Mouse (Mus musculus): Measurements from ENCODE around the gene Hspg2. TPM values are rescaled to one million over a fixed set of nuclear protein-coding genes. Genes with fewer than 3 reads are reported as not detected.

Gene Hspg2
- polyA plus RNA-seq, 1 experiment from 2014 or later: 6.8 TPM

DNA sequence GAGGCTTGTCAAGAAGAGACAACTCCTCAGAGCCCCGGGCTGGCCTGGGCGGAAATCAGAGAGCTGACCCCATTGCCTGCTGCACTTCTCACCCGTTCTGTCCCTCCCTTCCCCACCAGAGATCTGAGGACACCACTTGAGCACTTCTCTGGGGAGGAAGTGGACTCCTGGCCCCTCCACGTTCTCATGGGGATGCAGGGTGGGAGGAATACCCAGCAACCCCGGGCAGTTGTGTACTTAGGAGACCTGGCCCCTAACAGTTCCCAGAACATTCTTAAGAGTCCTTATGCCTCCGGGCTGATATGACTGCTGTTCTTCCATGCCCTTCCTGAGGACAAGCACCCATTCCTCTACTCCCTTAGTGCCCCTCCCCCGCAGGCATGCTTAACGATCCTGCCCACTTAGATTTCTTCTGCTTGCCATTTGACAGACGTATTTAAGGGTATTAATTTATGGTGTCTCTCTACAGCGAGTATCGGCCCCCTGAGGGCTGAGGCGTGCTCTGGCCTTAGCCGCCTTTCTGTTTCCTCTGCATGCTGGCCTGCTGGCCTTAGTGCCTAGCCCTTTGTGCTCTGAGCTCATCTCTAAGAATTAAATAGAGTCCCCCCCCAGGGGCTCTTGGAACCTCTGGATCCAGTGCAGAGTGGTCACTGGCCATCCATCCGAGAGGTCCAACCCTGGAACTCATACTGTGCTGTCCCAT lies 16.8 kb downstream of the Hspg2 start:
- Histone ChIP-seq H3K27me3 (peaks cover 13% of the 10 kb centered on the region; the same call in 1 of the 2 replicates), H3K9me3 (no peaks in the 10 kb centered on the region), H3K27ac (peak overlapping the region; percentile 40), H3K9ac (no peak overlapping the region), H3K4me1 (replicated peaks) (peaks cover 81% of the 10 kb centered on the region), H3K4me2 (no peak overlapping the region), H3K36me3 (no peaks in the 10 kb centered on the region), H3K4me3 (no peak overlapping the region)
- 40% methylated on average over 14 of the region's 14 CpGs for WGBS
- no peak for ATAC-seq (ENCODE audit: low FRiP score)

GRCm38 (mm10) chr4:137486081-137487014 lies 17.8 kb downstream of the Hspg2 start:
- peaks cover 73% of the 10 kb centered on the region for H3K4me1 ChIP-seq (replicated peaks)
- H3K4me3 ChIP-seq: no peak overlapping the region
- H3K9ac ChIP-seq: peak overlapping the region; percentile 2; the same call in 1 of the 2 replicates
- H3K9me3 ChIP-seq: no peaks in the 10 kb centered on the region
- peaks cover 7% of the 10 kb centered on the region; the same call in 1 of the 2 replicates for H3K27me3 ChIP-seq
- H3K27ac ChIP-seq: peak overlapping the region; percentile 40
- H3K36me3 ChIP-seq: no peaks in the 10 kb centered on the region
- ATAC-seq (ENCODE audit: low FRiP score): no peak
- H3K4me2 ChIP-seq: no peak overlapping the region
- 44% methylated on average over 20 of the region's 20 CpGs for WGBS

GRCm38 (mm10) chr4:137487286-137488000 lies 18.9 kb downstream of the Hspg2 start:
- peaks cover 62% of the 10 kb centered on the region for H3K4me1 ChIP-seq (replicated peaks)
- H3K36me3 ChIP-seq: no peaks in the 10 kb centered on the region
- WGBS: 41% methylated on average over 10 of the region's 10 CpGs
- ATAC-seq (ENCODE audit: low FRiP score): no peak
- H3K4me3 ChIP-seq: no peak overlapping the region
- peaks cover 7% of the 10 kb centered on the region; the same call in 1 of the 2 replicates for H3K27me3 ChIP-seq
- H3K27ac ChIP-seq: 0 out of 2 replicates have a peak overlapping the region, but pooled peaks have one; percentile 24
- 0 out of 2 replicates have a peak overlapping the region, but pooled peaks have one; percentile 1 for H3K4me2 ChIP-seq
- H3K9ac ChIP-seq: no peak overlapping the region
- H3K9me3 ChIP-seq: no peaks in the 10 kb centered on the region

DNA sequence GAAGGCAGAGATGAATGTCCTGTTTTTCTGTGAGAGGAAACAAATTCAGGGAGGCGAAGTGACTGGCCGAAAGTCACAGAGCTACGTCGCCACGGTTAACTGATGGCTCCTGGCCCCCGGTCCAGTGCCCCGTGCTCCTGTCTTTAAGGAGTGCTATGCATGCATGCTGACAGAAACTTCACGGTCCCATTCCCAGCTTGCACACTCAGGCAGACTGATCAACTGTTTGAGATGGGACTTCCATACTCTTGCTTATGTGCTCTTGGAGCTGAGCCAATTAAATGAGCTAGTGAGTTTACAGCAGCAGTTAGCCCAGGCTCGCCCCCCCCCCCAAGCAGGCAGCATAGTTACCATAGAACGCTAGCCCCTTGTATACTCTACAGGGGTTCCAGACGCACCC lies 19.5 kb downstream of the Hspg2 start:
- H3K9me3 ChIP-seq: no peaks in the 10 kb centered on the region
- H3K27ac ChIP-seq: 0 out of 2 replicates have a peak overlapping the region, but pooled peaks have one; percentile 24
- no peak overlapping the region for H3K4me2 ChIP-seq
- no peak for ATAC-seq (ENCODE audit: low FRiP score)
- H3K4me1 ChIP-seq (replicated peaks): peaks cover 61% of the 10 kb centered on the region
- peaks cover 7% of the 10 kb centered on the region; the same call in 1 of the 2 replicates for H3K27me3 ChIP-seq
- no peak overlapping the region for H3K9ac ChIP-seq
- no peak overlapping the region for H3K4me3 ChIP-seq
- H3K36me3 ChIP-seq: no peaks in the 10 kb centered on the region
- WGBS: 32% methylated on average over 11 of the region's 11 CpGs

GRCm38 (mm10) chr4:137488571-137489303 lies 20.2 kb downstream of the Hspg2 start:
- ATAC-seq (ENCODE audit: low FRiP score): peak; percentile 38; the same call in 1 of the 2 replicates
- Histone ChIP-seq H3K9ac (peak overlapping the region; percentile 53; the same call in 1 of the 2 replicates), H3K27ac (peak overlapping the region; percentile 55; the same call in 1 of the 2 replicates), H3K4me2 (no peak overlapping the region), H3K4me3 (no peak overlapping the region), H3K9me3 (no peaks in the 10 kb centered on the region), H3K36me3 (no peaks in the 10 kb centered on the region), H3K4me1 (replicated peaks) (peaks cover 61% of the 10 kb centered on the region), H3K27me3 (peaks cover 7% of the 10 kb centered on the region; the same call in 1 of the 2 replicates)
- WGBS: 11% methylated on average over 12 of the region's 12 CpGs

DNA sequence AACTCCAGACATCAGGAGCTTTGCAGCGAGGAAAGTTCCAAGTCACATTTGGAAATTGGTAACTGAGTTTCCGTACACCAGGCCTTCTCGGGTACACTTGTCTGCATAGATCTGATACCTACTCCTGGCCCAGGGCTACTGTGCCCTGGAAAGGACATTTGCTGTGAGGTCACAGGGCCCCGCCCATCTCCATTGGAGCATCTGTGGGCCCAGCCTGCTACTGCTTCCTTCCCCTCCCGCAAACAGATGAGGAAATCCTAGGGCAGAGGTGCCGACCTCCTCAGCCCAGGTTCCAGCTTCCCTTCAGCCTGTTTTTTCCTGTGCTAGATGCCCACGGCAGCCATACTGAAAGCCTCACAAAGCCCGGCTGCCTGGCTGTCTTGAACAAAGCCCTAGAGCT lies 21.4 kb downstream of the Hspg2 start:
- no peak overlapping the region for H3K4me2 ChIP-seq
- H3K4me3 ChIP-seq: no peak overlapping the region
- H3K27me3 ChIP-seq: peaks cover 5% of the 10 kb centered on the region; the same call in 1 of the 2 replicates
- WGBS: 61% methylated on average over 8 of the region's 8 CpGs
- peaks cover 55% of the 10 kb centered on the region for H3K4me1 ChIP-seq (replicated peaks)
- H3K9ac ChIP-seq: no peak overlapping the region
- no peaks in the 10 kb centered on the region for H3K9me3 ChIP-seq
- no peaks in the 10 kb centered on the region for H3K36me3 ChIP-seq
- ATAC-seq (ENCODE audit: low FRiP score): no peak
- H3K27ac ChIP-seq: peak overlapping the region; percentile 37; the same call in 1 of the 2 replicates

DNA sequence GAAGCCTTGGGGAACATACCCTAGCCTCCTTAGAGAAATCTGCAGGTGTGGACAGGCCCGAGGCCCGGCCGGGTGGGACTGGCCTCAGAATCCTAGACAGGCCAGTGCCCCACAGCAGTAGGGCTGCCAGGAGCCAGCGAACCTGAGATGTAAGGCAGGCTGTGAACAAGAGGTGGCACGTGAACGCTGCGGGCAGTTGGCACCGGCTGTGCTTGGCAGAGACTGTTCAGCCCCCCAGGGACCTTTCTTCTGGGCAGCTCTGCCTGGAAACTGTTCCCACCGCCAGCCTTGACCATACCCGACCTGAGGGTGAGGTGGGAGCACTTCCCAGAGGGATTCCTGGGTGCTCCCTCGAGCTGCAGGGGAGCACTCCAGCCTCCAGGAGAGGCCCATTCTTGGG lies 24.0 kb downstream of the Hspg2 start:
- 70% methylated on average over 11 of the region's 11 CpGs for WGBS
- Histone ChIP-seq H3K27ac (no peak overlapping the region), H3K9me3 (no peaks in the 10 kb centered on the region)

DNA sequence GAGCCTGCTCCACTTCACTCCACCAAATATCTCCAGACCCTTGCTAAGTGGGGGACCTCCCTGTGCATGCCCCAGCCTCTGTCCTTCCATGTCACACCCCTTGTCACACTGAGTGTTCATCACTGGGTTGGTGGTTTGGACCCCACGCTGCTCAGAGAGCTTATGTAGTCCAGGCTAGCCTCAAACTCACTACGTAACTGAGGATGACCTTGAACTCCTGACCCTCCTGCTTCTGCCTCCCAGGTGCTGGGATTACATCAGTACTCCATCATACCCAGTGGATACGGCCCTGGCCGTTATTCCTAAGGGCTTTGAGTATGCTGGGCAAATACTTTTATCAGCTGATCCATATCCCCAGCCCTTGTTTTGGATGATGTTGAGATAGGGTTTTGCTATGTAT lies 24.6 kb downstream of the Hspg2 start:
- Histone ChIP-seq H3K9ac (no peak overlapping the region), H3K27me3 (peaks cover 5% of the 10 kb centered on the region; the same call in 1 of the 2 replicates), H3K4me1 (replicated peaks) (peaks cover 31% of the 10 kb centered on the region), H3K4me3 (no peak overlapping the region), H3K36me3 (no peaks in the 10 kb centered on the region), H3K27ac (no peak overlapping the region), H3K9me3 (no peaks in the 10 kb centered on the region), H3K4me2 (no peak overlapping the region)
- 92% methylated on average over 4 of the region's 4 CpGs for WGBS
- ATAC-seq (ENCODE audit: low FRiP score): no peak

More for the DNA sequence above, 24.0 kb downstream of the Hspg2 start:
- no peak overlapping the region for H3K4me2 ChIP-seq
- peaks cover 5% of the 10 kb centered on the region; the same call in 1 of the 2 replicates for H3K27me3 ChIP-seq
- H3K4me1 ChIP-seq (replicated peaks): peaks cover 33% of the 10 kb centered on the region
- no peak overlapping the region for H3K4me3 ChIP-seq
- no peaks in the 10 kb centered on the region for H3K36me3 ChIP-seq
- H3K9ac ChIP-seq: no peak overlapping the region
- ATAC-seq (ENCODE audit: low FRiP score): no peak

DNA sequence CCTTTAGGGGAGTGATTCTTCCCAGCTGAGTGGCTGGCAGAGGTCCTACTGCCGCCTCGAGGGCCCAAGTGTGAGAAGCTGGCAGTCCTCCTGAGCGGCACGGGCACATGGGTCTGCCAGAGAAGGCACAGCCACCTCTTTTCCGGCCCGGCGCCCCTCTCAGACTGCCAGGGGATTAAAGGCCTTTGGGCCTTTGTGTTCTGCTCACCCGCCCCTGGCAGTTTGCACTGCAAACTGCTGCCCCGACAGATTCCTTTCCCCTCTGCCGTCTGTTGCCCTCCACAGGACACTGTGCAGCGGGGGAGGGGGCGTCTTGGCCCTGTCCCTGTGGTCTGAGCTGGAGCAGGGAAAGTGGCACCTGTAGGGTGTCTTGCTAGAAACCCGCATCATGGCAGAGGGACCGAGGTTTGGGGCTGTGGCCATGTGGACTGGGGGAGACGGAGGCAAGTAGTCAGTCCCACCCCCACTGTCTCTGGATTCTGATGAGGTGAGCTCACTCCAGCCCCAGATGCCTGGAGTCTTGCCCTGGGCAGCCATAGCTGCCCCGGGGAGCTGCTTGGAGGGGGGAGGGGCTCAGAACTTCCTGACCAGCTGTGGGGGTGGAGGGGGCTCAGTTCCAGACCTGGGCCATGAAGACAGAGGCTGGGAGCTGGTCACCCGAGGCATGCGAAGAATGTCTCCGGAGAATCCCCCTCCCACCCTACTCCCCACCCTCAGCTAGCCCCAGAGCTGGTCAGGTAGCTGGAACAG lies 26.4 kb downstream of the Hspg2 start:
- no peak overlapping the region for H3K4me3 ChIP-seq
- peak overlapping the region; percentile 52 for H3K27ac ChIP-seq
- no peaks in the 10 kb centered on the region for H3K9me3 ChIP-seq
- 9% methylated on average over 19 of the region's 19 CpGs for WGBS
- H3K36me3 ChIP-seq: no peaks in the 10 kb centered on the region
- H3K9ac ChIP-seq: 0 out of 2 replicates have a peak overlapping the region, but pooled peaks have one; percentile 46
- peaks cover 26% of the 10 kb centered on the region for H3K4me1 ChIP-seq (replicated peaks)
- no peaks in the 10 kb centered on the region for H3K27me3 ChIP-seq
- no peak overlapping the region for H3K4me2 ChIP-seq
- ATAC-seq (ENCODE audit: low FRiP score): peak; percentile 43; the same call in 1 of the 2 replicates

DNA sequence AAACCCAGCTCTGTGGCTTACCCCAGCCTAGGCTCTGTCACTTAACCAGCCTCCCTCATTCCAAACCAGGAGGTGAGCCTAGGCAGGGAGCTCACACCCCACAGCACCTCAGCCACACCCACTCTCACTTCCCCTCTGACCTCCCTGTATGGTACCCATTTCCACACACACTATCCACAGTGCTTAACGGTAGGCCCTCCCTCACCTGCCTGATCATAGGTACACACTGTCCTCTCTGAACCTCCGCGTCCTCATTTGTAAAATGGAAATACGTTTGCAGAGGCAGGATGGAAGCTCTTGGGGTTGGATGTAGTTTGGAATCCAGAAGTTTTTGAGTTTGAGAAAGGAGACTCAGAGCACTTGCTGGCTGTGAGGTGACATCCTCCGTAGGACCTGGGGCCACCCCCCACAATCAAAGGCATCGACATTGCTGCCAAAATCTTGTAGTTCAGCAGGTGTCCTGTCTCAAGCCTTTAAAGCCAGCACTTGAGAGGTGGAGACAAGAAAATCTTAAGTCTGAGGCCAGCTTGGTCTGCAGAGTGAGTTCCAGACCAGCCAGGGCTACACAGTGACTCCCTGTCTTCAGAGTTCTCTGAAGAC lies 27.0 kb downstream of the Hspg2 start:
- H3K4me2 ChIP-seq: no peak overlapping the region
- H3K9ac ChIP-seq: no peak overlapping the region
- no peaks in the 10 kb centered on the region for H3K27me3 ChIP-seq
- peaks cover 26% of the 10 kb centered on the region for H3K4me1 ChIP-seq (replicated peaks)
- no peak for ATAC-seq (ENCODE audit: low FRiP score)
- no peak overlapping the region for H3K4me3 ChIP-seq
- 61% methylated on average over 6 of the region's 6 CpGs for WGBS
- no peaks in the 10 kb centered on the region for H3K9me3 ChIP-seq
- H3K36me3 ChIP-seq: no peaks in the 10 kb centered on the region
- no peak overlapping the region for H3K27ac ChIP-seq

All from hindbrain, embryonic 13.5 days (tissue).